Mouse (Mus musculus) lung, adult 2 months (tissue): ENCODE measurements around the gene Podxl.

Experiments used
- CTCF ChIP-seq: fragments of 200-500 bp; IDR thresholded peaks from 2 replicates; pipeline ENCODE4 v1.5.1; 2011; ENCODE audit warnings: mild to moderate bottlenecking, low read length, control low read depth; ENCODE audit not compliant: insufficient read depth
- POLR2A ChIP-seq: fragments of 200-500 bp; IDR thresholded peaks from 2 replicates; pipeline ENCODE4 v1.6.1; 2011; ENCODE audit warnings: low read depth, mild to moderate bottlenecking, control low read depth, low read length, borderline replicate concordance; ENCODE audit errors: extremely low read depth

DNA sequence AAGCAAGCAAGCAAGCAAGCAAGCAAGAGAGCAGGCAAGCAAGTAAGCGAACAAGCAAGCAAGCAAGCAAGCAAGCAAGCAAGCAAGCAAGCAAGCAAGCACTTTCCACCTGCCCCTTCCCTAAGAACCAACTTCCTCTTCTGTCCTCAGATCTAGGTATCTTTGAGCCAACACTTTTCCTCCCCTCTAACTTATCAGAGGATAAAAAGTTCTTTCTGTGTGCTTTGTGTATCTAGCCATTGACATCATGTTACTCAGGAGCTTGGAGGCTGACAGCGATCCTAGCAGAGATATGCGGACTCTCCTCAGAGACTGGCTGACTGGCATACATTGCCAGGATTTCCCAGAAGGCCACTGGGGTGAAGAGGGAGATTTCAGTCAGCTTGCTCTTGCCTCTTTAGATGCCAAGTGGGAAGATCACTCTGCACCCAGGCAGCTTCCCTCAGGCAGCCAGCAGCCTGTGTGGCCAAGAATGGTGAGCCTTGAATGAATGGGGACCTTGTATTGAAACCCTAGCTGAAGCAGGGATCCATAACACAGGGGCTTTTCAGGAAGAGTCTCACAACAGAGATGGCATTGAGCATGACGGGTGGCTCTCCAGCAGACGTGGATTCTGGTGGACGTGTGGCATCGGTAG lies 41.0 kb upstream of the Podxl start:
- TF ChIP-seq CTCF (no peak), POLR2A (no peak)
